Mouse (Mus musculus) CD4-positive, CD25-positive, alpha-beta regulatory T cell, adult 9 weeks (primary cell): Measurements from ENCODE around the gene Asgr1. TPM values are rescaled to one million over a fixed set of nuclear protein-coding genes. Genes with fewer than 3 reads are reported as not detected.

Experiments used
- polyA plus RNA-seq: library from polyadenylated mRNA; unstranded; fragments of 100-300 nt; shearing (Covaris generic); gene quantifications from one replicate; pipeline ENCODE4 v1.2.1, GENCODE M21; 2017

The Asgr1 gene
- polyA plus RNA-seq = not detected

DNA sequence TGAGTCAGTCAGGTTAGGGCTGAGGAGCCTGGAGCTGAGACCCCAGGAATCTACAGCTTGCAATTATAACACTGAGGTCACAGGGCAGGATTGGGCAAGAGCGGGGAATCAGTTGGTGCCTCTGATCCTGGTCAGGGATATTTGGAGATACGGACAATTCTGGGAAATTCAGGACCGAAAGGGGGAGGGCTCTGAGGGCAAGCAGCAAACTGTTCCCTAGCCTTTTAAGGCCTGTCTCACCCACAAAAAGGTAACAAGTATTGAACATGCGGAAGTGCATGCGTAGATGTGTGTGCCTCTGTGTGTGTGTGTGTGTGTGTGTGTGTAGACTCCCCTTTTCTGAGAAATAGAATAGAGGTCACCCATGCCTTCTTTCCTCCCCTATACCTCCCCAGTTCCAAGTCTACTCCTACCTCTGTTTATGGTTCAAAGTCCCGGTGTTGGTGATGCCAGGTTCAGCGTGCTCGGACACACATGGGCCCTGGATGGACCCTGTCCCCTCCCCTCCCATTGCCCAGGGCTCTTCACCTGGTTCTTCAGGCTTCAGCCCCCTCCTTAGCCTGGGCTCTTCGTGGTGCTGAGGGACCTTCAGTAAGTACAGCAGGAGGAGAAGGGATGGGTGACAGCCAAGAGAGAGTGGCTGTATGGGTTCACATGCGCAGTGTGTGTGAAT lies at the start of gene Asgr1:
Asgr1 (plus strand) TSS at position 188 of the 673 bp plus-strand sequence.

DNA sequence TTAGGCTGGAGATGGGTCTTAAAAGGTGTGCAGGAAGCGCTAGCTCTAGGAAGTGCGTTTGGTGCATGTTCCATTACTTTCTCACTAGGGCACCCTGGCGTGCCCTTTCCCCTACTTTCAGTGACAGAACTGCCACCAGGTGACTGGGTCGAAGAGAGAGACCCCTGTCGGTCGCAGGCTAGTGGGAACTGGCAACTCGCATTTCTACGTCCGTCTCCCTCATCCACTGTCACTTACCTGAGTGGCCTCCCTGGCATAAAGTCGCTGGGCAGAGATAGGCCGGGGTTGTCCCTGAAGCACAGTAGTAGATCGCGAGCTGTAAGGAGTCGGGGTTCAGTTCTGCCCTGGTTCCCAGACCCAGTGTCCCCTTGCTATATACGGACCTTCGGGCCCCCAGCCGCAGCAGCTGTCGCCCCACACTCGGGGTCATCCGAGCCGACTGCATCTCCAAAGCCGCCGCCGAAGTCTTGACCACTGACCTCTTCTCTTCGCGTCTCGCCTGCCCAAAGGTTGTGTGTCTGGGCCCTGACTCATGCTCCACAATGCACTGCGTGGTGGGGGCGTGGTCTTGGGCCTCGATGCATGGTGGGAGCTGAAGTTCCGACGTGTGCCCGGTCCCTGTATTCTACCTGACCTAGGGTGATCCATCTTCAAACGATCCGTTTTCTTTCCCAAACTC lies 38.9 kb upstream of the Asgr1 start, which contains the start of gene Acadvl:
Acadvl (minus strand) TSS at position 532 of the 679 bp plus-strand sequence.

DNA sequence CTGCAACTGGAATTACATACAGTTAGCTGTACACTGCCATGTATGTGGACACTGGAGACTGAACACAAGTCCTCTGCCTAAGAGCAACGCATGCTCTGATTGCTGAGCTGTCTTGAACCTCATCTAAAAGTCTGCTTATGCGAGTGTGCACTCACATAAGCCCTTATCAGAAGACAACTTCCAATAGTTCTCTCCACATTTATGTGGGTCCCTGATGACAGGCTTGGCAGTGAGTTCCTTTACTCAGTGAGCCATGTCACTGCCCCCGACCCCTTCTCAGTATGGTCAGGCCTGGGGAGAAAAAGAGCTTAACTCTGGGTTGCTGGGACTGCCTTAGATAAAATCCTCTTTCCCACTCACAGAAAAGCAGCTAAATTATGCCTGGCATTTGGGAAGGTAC lies 37.2 kb upstream of the Asgr1 start, which contains the start of gene Dlg4:
Dlg4 (plus strand) TSS at position 274 of the 400 bp plus-strand sequence.

DNA sequence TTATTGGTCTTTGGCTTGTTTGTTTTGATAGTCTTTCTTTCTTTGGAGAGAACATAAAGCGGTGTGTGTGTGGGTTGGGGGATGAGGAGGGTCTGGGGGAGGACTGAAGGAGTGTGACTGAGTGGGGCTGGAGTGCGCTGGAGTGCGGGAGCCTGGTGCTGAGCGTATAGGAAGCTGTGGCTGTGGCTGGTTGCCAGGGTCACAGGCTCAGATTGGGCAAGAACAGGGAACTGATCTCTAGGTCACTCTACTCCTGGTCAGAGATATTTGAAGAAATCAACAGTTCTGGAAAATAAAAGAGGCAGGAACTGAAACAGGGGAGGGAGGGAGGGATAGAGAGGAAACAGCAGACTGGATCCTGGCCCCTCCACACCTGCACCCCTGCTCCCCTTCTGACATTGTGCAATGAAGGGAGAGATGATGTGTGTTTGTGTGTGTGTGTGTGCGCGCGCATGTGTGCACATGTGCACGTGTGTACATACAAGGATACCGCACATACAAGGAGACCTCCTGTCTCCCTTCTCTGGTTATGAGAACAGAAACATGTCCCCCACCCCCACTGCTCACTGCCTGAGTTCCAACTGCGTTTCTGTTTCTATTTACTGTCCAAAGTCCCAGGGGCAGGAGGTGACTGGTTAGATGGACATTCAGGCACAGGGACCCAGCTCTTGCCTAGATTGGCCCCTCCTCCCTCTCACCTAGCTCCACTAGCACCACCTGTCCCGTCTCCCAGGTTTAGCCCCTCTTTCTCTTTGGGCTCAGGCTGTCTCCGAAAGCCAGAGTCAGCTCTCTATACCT lies 38.3 kb downstream of the Asgr1 start, which contains the start of gene Asgr2:
Asgr2 (plus strand) TSS at position 659 of the 798 bp plus-strand sequence.

Other genes starting within 250 kb of the Asgr1 start
- gene Tmem102, start 248.5 kb upstream of the Asgr1 start, polyA plus RNA-seq = not detected
- not detected for gene Gm39566, start 238.8 kb upstream of the Asgr1 start, polyA plus RNA-seq
- gene Spem2, start 235.6 kb upstream of the Asgr1 start, polyA plus RNA-seq = not detected
- not detected for gene Spem1, start 231.9 kb upstream of the Asgr1 start, polyA plus RNA-seq
- 0.65 TPM for gene Nlgn2, start 216.3 kb upstream of the Asgr1 start, polyA plus RNA-seq
- 121 TPM for gene Tmem256, start 215.6 kb upstream of the Asgr1 start, polyA plus RNA-seq
- 30.1 TPM for gene Plscr3, start 207.7 kb upstream of the Asgr1 start, polyA plus RNA-seq
- gene Tnk1, start 195.4 kb upstream of the Asgr1 start, polyA plus RNA-seq = not detected
- not detected for gene Tmem95, start 176.1 kb upstream of the Asgr1 start, polyA plus RNA-seq
- gene Kctd11, start 172.7 kb upstream of the Asgr1 start, polyA plus RNA-seq = 1.1 TPM
- gene Acap1, start 158.5 kb upstream of the Asgr1 start, polyA plus RNA-seq = 549 TPM
- gene 2810408A11Rik, start 153.1 kb upstream of the Asgr1 start, polyA plus RNA-seq = 3.9 TPM
- gene Neurl4, start 153.0 kb upstream of the Asgr1 start, polyA plus RNA-seq = 4.2 TPM
- gene Gps2, start 140.2 kb upstream of the Asgr1 start, polyA plus RNA-seq = 152 TPM
- gene Eif5a, start 132.1 kb upstream of the Asgr1 start, polyA plus RNA-seq = 1,005 TPM
- not detected for gene Ybx2, start 118.3 kb upstream of the Asgr1 start, polyA plus RNA-seq
- not detected for gene Slc2a4, start 105.9 kb upstream of the Asgr1 start, polyA plus RNA-seq
- gene Cldn7, start 89.3 kb upstream of the Asgr1 start, polyA plus RNA-seq = not detected
- gene Ctdnep1, start 72.9 kb upstream of the Asgr1 start, polyA plus RNA-seq = 26.1 TPM
- gene Elp5, start 71.6 kb upstream of the Asgr1 start, polyA plus RNA-seq = 78.3 TPM
- gene Gabarap, start 62.9 kb upstream of the Asgr1 start, polyA plus RNA-seq = 496 TPM
- 111 TPM for gene Phf23, start 58.3 kb upstream of the Asgr1 start, polyA plus RNA-seq
- 16.7 TPM for gene Dvl2, start 53.5 kb upstream of the Asgr1 start, polyA plus RNA-seq
- gene Acadvl, start 38.7 kb upstream of the Asgr1 start, polyA plus RNA-seq = 142 TPM
- 9.1 TPM for gene Dlg4, start 37.1 kb upstream of the Asgr1 start, polyA plus RNA-seq
- not detected for gene Asgr2, start 38.6 kb downstream of the Asgr1 start, polyA plus RNA-seq
- not detected for gene Mgl2, start 76.2 kb downstream of the Asgr1 start, polyA plus RNA-seq
- not detected for gene Clec10a, start 102.1 kb downstream of the Asgr1 start, polyA plus RNA-seq
- gene Slc16a11, start 158.7 kb downstream of the Asgr1 start, polyA plus RNA-seq = not detected
- 4.2 TPM for gene Slc16a13, start 167.0 kb downstream of the Asgr1 start, polyA plus RNA-seq
- 0.11 TPM for gene Bcl6b, start 175.7 kb downstream of the Asgr1 start, polyA plus RNA-seq
- gene 0610010K14Rik, start 183.8 kb downstream of the Asgr1 start, polyA plus RNA-seq = 189 TPM
- 4.1 TPM for gene Gm21988, start 185.7 kb downstream of the Asgr1 start, polyA plus RNA-seq
- 325 TPM for gene Rnasek, start 185.8 kb downstream of the Asgr1 start, polyA plus RNA-seq
- 0.12 TPM for gene Alox12, start 201.3 kb downstream of the Asgr1 start, polyA plus RNA-seq